Mouse (Mus musculus): ENCODE results near the gene Pex19.

Gene Pex19

DNA sequence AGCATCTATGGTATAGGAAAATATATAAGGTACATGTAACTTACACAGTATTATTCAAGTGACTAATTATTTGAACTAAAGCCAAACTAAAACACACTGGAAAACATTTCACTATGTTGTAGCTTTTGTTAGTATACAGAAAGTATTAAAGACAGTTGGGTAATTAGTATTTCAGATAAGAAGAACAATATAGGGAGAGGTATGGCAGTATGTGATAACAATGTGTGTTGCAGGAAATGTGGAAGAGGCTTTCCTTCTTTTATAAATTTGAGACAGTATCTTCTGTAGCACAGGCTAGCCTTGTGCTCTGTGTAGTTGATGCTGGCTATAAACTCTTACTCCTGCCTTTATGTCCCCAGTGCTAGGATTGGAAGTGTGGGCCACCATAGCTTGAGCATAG is 57.4 kb downstream of the Pex19 start:
- DNase-seq (ENCODE audit: low spot score) = no peak

Measured in urinary bladder, postnatal 25 days (tissue).